Mouse (Mus musculus) stomach, postnatal 0 days (tissue): Measurements from ENCODE around the gene Agpat2.

Experiments
- CTCF ChIP-seq: IDR thresholded peaks from 2 replicates; pipeline ENCODE4 v1.5.1; 2016; ENCODE audit warnings: antibody characterized with exemption, low read depth, mild to moderate bottlenecking, moderate library complexity
- EP300 ChIP-seq: optimal IDR thresholded peaks from 2 replicates; pipeline ENCODE3; 2016; ENCODE audit warnings: antibody characterized with exemption

DNA sequence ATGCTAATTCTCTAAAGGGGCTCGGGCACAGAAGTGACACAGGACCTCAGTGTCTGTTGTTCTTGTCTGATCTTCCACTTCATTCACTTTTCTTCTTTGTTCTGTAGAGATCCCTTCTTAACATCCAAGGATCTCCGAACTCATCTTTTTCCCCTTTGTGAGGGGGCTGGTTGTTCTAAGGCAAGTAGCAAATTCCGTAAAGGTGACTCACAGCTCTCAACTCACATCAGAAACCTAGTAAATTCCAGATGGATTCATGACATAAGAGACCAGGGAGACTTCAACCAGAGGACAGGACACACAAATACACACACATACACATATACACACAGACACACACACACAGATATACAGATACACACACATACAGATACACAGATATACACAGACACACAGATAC lies 6.3 kb upstream of the Agpat2 start:
- TF ChIP-seq CTCF (no peak), EP300 (no peak)
